8 mouse cellular contexts compared by ENCODE assay signal in the genomic region with DNA sequence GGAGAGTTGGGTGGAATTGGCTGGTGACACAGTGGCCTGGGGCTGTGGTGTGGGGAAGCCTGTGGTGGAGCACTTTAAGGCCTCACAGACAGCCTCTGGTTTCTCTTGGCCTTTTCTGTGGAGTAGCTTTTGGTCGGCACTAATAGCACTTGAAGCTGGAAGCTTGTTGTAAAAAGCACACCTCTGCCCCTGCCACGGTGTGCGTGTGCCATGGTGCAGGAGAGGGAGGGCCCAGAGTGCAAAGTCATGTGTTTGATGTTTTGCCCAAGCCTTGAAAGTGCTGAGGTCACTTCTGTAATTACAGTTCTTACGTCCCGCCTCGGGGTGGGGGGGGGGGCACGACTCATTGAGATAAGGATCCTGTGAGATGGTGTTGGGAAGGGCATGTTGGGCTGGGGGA. TPM values are rescaled to one million over a fixed set of nuclear protein-coding genes. Genes with fewer than 3 reads are reported as not detected.
A peak's percentile ranks its signal among the peaks of the same experiment; 100 is the strongest.
DNase-seq lines count a peak whose midpoint lies in the region; ATAC-seq and TF ChIP-seq lines count a peak whose summit lies in the region.

No protein-coding gene starts in this region.

- peak overlapping the region; percentile 90 for H3K4me2 ChIP-seq in hindbrain, embryonic 13.5 days

- ATAC-seq in hindbrain, embryonic 13.5 days (ENCODE audit: low FRiP score) = no peak
- ATAC-seq in megakaryocyte progenitor cell, adult 5-6 weeks (replicated peaks; ENCODE audit: poor library complexity) = peak; percentile 33; the same call in 1 of the 2 replicates

- H3K27ac ChIP-seq in gastrocnemius, adult 2 months = no peak overlapping the region
- H3K27ac ChIP-seq in ES-Bruce4 (ENCODE audit: insufficient read depth, low read length) = no peak overlapping the region
- H3K27ac ChIP-seq in hindbrain, embryonic 13.5 days = peak overlapping the region; percentile 91

- H3K4me1 ChIP-seq in ES-Bruce4 (ENCODE audit: control insufficient read depth, insufficient read depth, low read length) = peaks cover 2% of the 10 kb centered on the region
- H3K4me1 ChIP-seq in hindbrain, embryonic 13.5 days (replicated peaks) = peaks cover 59% of the 10 kb centered on the region

- H3K36me3 ChIP-seq in ES-Bruce4 (ENCODE audit: control insufficient read depth, insufficient read depth, low read length, poor library complexity, severe bottlenecking) = peaks cover 14% of the 10 kb centered on the region
- peaks cover 30% of the 10 kb centered on the region for H3K36me3 ChIP-seq in hindbrain, embryonic 13.5 days

- WGBS in hindbrain, embryonic 13.5 days = 8% methylated on average over 7 of the region's 7 CpGs

- intact Hi-C loops in gastrocnemius, adult 2 months (cut with DNase I) = no loop called here

- no peaks in the 10 kb centered on the region for H3K9me3 ChIP-seq in ES-Bruce4 (replicated peaks; ENCODE audit: control insufficient read depth, insufficient read depth, low read length, poor library complexity, severe bottlenecking)
- H3K9me3 ChIP-seq in hindbrain, embryonic 13.5 days = no peaks in the 10 kb centered on the region

- no peak for TF ChIP-seq CTCF in gastrocnemius, adult 2 months (IDR thresholded peaks at IDR 0.05)
- TF ChIP-seq CTCF in ES-Bruce4 (IDR thresholded peaks at IDR 0.05; ENCODE audit: low read depth, low read length) = no peak

- H3K4me3 ChIP-seq in gastrocnemius, adult 2 months = peak overlapping the region; percentile 96
- H3K4me3 ChIP-seq in ES-Bruce4 (ENCODE audit: low read depth, low read length) = no peak overlapping the region
- H3K4me3 ChIP-seq in hindbrain, embryonic 13.5 days = peak overlapping the region; percentile 99

- no peak for TF ChIP-seq POLR2A in ES-Bruce4 (IDR thresholded peaks at IDR 0.05; ENCODE audit: insufficient read depth, low read length)

- H3K9ac ChIP-seq in ES-Bruce4 (ENCODE audit: low read depth, poor library complexity, severe bottlenecking) = peak overlapping the region; percentile 80; the same call in 1 of the 2 replicates
- peak overlapping the region; percentile 95 for H3K9ac ChIP-seq in hindbrain, embryonic 13.5 days

- H3K27me3 ChIP-seq in ES-Bruce4 (ENCODE audit: control insufficient read depth, insufficient read depth, low read length, poor library complexity, severe bottlenecking) = no peaks in the 10 kb centered on the region; the same call in 1 of the 2 replicates
- peaks cover 14% of the 10 kb centered on the region for H3K27me3 ChIP-seq in hindbrain, embryonic 13.5 days

- no peak for DNase-seq in gastrocnemius, adult 2 months
- no peak for DNase-seq in gastrocnemius, adult 18-20 months (ENCODE audit: low spot score)
- no peak for DNase-seq in cerebellum, postnatal 14 days
- no peak for DNase-seq in testis, postnatal 10 days (ENCODE audit: low spot score)
- DNase-seq in adrenal gland, postnatal 36 days = no peak

- TF ChIP-seq EP300 in ES-Bruce4 (IDR thresholded peaks at IDR 0.05; ENCODE audit: insufficient read depth, low read depth, low read length) = no peak

RNA-seq across cellular contexts. Expression of a gene that starts 1.5 kb away (rescaled TPM):
- under 1 TPM; 0.69 to 0.95 TPM for total RNA-seq in gastrocnemius, adult 2 months (2021)
- total RNA-seq in gastrocnemius, adult 18-20 months (2021) = 1 to 10 TPM in 1 of 2 experiments, under 1 TPM in 1; 0.85 to 1.0 TPM
- polyA plus RNA-seq in ES-Bruce4 (2011; ENCODE audit: insufficient read depth, insufficient read length, low read depth, missing spikeins) = 11.6 and 12.9 TPM in 2 replicates
- 20.3 and 24.2 TPM in 2 replicates for polyA plus RNA-seq in hindbrain, embryonic 13.5 days (2015; fragmentation: Nextera tagmentation; extraction: Ambion mirVana)
- 1.8 and 2.8 TPM in 2 replicates for total RNA-seq in megakaryocyte progenitor cell, adult 5-6 weeks (2015)
- total RNA-seq in megakaryocyte progenitor cell, adult 5-6 weeks (2017) = 3.0 and 3.2 TPM in 2 replicates
- 1 to 10 TPM; 7.6 to 7.7 TPM for total RNA-seq in adrenal gland, postnatal 36 days (2021)

RNA-seq across cellular contexts. Expression of a gene that starts 16.5 kb away (rescaled TPM):
- 1 to 10 TPM; 1.5 to 1.6 TPM for total RNA-seq in gastrocnemius, adult 2 months (2021)
- total RNA-seq in gastrocnemius, adult 18-20 months (2021) = 1 to 10 TPM; 2.6 to 3.5 TPM
- polyA plus RNA-seq in ES-Bruce4 (2011; ENCODE audit: insufficient read depth, insufficient read length, low read depth, missing spikeins) = 0.75 and 1.7 TPM in 2 replicates
- polyA plus RNA-seq in hindbrain, embryonic 13.5 days (2015; fragmentation: Nextera tagmentation; extraction: Ambion mirVana) = 10.0 and 11.1 TPM in 2 replicates
- total RNA-seq in megakaryocyte progenitor cell, adult 5-6 weeks (2015) = 1.9 and 2.1 TPM in 2 replicates
- 2.7 and 3.6 TPM in 2 replicates for total RNA-seq in megakaryocyte progenitor cell, adult 5-6 weeks (2017)
- total RNA-seq in adrenal gland, postnatal 36 days (2021) = 10 to 100 TPM; 21.4 to 21.5 TPM

RNA-seq across cellular contexts. Expression of a gene that starts 36.3 kb away (rescaled TPM):
- not detected for total RNA-seq in gastrocnemius, adult 2 months (2021)
- total RNA-seq in gastrocnemius, adult 18-20 months (2021) = not detected
- polyA plus RNA-seq in ES-Bruce4 (2011; ENCODE audit: insufficient read depth, insufficient read length, low read depth, missing spikeins) = not detected in 2 replicates
- not detected in 2 replicates for polyA plus RNA-seq in hindbrain, embryonic 13.5 days (2015; fragmentation: Nextera tagmentation; extraction: Ambion mirVana)
- total RNA-seq in megakaryocyte progenitor cell, adult 5-6 weeks (2015) = not detected in 2 replicates
- total RNA-seq in megakaryocyte progenitor cell, adult 5-6 weeks (2017) = not detected in 2 replicates
- total RNA-seq in adrenal gland, postnatal 36 days (2021) = not detected

Comparison
In these comparisons a context has a peak if more than half of its experiments do, and no peak if none do; other contexts are left out.
1. RNA of a gene that starts 16.5 kb away (total RNA-seq): 21.4 to 21.5 TPM in adrenal gland, postnatal 36 days; 1.9 to 3.6 TPM in megakaryocyte progenitor cell, adult 5-6 weeks, 2.6 to 3.5 TPM in gastrocnemius, adult 18-20 months and 1.5 to 1.6 TPM in gastrocnemius, adult 2 months; every median in the first group is over 4 times any median in the second.